ENCODE assay signal across 8 mouse cellular contexts in the genomic region with DNA sequence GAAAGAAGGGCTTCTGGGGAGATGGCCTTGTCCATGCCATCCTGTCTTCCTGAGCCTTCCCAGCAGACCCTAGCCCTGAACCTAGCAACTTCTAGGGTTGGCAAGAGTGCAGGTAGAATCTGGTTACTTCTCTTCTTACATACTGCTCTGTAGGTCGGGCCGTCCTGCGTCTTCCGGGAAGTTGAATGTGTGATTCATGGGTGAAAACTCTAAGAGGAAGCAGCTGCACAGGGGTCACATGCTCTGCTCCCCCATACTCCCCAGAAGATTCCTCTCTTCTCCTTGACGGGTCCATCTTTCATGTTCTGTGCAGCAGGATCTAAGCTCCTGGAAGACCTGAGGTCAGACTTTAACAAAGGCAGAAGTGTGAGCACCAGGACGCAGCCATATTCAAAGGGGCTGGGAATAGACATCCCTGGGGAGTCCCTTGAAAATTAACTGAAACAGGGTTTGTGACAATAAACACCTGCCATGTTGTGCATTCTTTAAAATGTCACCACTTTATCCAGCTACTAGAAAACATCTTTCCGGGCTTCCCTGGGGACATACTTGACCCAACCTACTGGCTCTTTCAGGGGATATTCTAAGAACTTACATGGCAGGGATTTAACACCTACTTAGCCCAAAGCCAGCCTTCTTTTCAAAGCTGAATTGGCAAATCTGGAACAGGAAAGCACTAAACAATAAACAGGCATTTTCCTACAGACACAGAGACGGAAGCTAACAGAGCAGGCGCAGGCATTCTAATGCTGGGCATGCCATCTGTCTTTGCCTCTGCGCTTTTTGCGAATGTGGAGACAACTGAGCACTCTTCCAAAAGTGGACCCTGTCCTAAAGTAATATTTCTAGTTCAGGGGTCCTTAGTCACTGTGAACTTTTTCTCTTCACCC.
DNase-seq lines count a peak whose midpoint lies in the region; ATAC-seq lines count a peak whose summit lies in the region.

No protein-coding gene starts in this region.

- H3K36me3 ChIP-seq in kidney, embryonic 14.5 days (ENCODE audit: control insufficient read depth, insufficient read depth, low read length): no peaks in the 10 kb centered on the region
- H3K36me3 ChIP-seq in embryonic facial prominence, embryonic 11.5 days (replicated peaks; ENCODE audit: control insufficient read depth, insufficient read depth, low read depth, low read length): no peaks in the 10 kb centered on the region
- no peaks in the 10 kb centered on the region for H3K36me3 ChIP-seq in hindbrain, embryonic 11.5 days (ENCODE audit: control insufficient read depth, insufficient read depth, low read length)

- no peak overlapping the region for H3K9ac ChIP-seq in kidney, embryonic 14.5 days (ENCODE audit: low read depth, low read length)
- H3K9ac ChIP-seq in embryonic facial prominence, embryonic 11.5 days (replicated peaks; ENCODE audit: low read length): no peak overlapping the region
- no peak overlapping the region for H3K9ac ChIP-seq in hindbrain, embryonic 11.5 days (ENCODE audit: low read depth, low read length)

- 0 out of 2 replicates have a peak, but pooled peaks cover 3% of the 10 kb centered on the region for H3K4me1 ChIP-seq in kidney, embryonic 14.5 days (ENCODE audit: control insufficient read depth, insufficient read depth, low read length)
- H3K4me1 ChIP-seq in embryonic facial prominence, embryonic 11.5 days (ENCODE audit: control insufficient read depth, insufficient read depth, low read length): no peaks in the 10 kb centered on the region
- H3K4me1 ChIP-seq in hindbrain, embryonic 11.5 days (replicated peaks; ENCODE audit: control insufficient read depth, insufficient read depth, low read length): 0 out of 2 replicates have a peak, but pooled peaks cover 2% of the 10 kb centered on the region

- ATAC-seq in kidney, embryonic 14.5 days (ENCODE audit: low FRiP score, low TSS enrichment): no peak
- no peak for ATAC-seq in embryonic facial prominence, embryonic 11.5 days (replicated peaks; ENCODE audit: insufficient number of reproducible peaks, low FRiP score, low TSS enrichment, low read depth)
- no peak; the same call in 1 of the 2 replicates for ATAC-seq in hindbrain, embryonic 11.5 days (ENCODE audit: low FRiP score)

- 62% methylated on average over 11 of the region's 11 CpGs for WGBS in kidney, embryonic 14.5 days
- WGBS in embryonic facial prominence, embryonic 11.5 days: 75% methylated on average over 11 of the region's 11 CpGs
- 68% methylated on average over 11 of the region's 11 CpGs for WGBS in hindbrain, embryonic 11.5 days

- no peak overlapping the region for H3K4me2 ChIP-seq in kidney, embryonic 14.5 days (replicated peaks; ENCODE audit: low read depth, low read length)
- no peak overlapping the region for H3K4me2 ChIP-seq in embryonic facial prominence, embryonic 11.5 days (ENCODE audit: low read depth, low read length)
- H3K4me2 ChIP-seq in hindbrain, embryonic 11.5 days (replicated peaks; ENCODE audit: low read depth, low read length): no peak overlapping the region

- H3K27me3 ChIP-seq in kidney, embryonic 14.5 days (ENCODE audit: control insufficient read depth, insufficient read depth, low read length): no peaks in the 10 kb centered on the region
- no peaks in the 10 kb centered on the region for H3K27me3 ChIP-seq in embryonic facial prominence, embryonic 11.5 days (ENCODE audit: control insufficient read depth, insufficient read depth, low read length)
- no peaks in the 10 kb centered on the region for H3K27me3 ChIP-seq in hindbrain, embryonic 11.5 days (ENCODE audit: control insufficient read depth, insufficient read depth, low read length)

- DNase-seq in kidney, postnatal 36 days: no peak
- DNase-seq in embryonic facial prominence, embryonic 11.5 days (ENCODE audit: low spot score): no peak
- peak; percentile 12 for DNase-seq in hindbrain, embryonic 11.5 days (ENCODE audit: low spot score)
- peak; percentile 16 for DNase-seq in neural tube, embryonic 10.5 days (ENCODE audit: extremely low spot score, low spot score)
- DNase-seq in frontal cortex, postnatal 10 days (ENCODE audit: low spot score in 2 of 2): no peak
- DNase-seq in cerebellum, adult 18-20 months: no peak
- DNase-seq in cerebellum, adult 11 months: no peak

- no peak overlapping the region for H3K4me3 ChIP-seq in kidney, embryonic 14.5 days (ENCODE audit: low read length)
- H3K4me3 ChIP-seq in embryonic facial prominence, embryonic 11.5 days (ENCODE audit: low read depth, low read length): no peak overlapping the region
- no peak overlapping the region for H3K4me3 ChIP-seq in hindbrain, embryonic 11.5 days (ENCODE audit: low read depth, low read length)

- no peaks in the 10 kb centered on the region for H3K9me3 ChIP-seq in kidney, embryonic 14.5 days (ENCODE audit: control insufficient read depth, low read length)
- no peaks in the 10 kb centered on the region for H3K9me3 ChIP-seq in embryonic facial prominence, embryonic 11.5 days (replicated peaks; ENCODE audit: control insufficient read depth, low read length)
- H3K9me3 ChIP-seq in hindbrain, embryonic 11.5 days (ENCODE audit: control insufficient read depth, low read length): no peaks in the 10 kb centered on the region

- H3K27ac ChIP-seq in kidney, embryonic 14.5 days (ENCODE audit: low read depth, low read length): peak overlapping the region; percentile 10
- H3K27ac ChIP-seq in embryonic facial prominence, embryonic 11.5 days (replicated peaks; ENCODE audit: low read depth, low read length): peak overlapping the region; percentile 28; the same call in 1 of the 2 replicates
- H3K27ac ChIP-seq in hindbrain, embryonic 11.5 days (ENCODE audit: low read depth, low read length): peak overlapping the region; percentile 90

Comparison
In these comparisons a context has a peak if more than half of its experiments do, and no peak if none do; other contexts are left out.
1. H3K27ac ChIP-seq: peak in every context shown above with its lines; median percentile 90 in hindbrain, embryonic 11.5 days; 28 in embryonic facial prominence, embryonic 11.5 days; 10 in kidney, embryonic 14.5 days.
2. DNase-seq: peak in hindbrain, embryonic 11.5 days (single experiment) and neural tube, embryonic 10.5 days (single experiment); none in kidney, postnatal 36 days (0 of 2), embryonic facial prominence, embryonic 11.5 days (single experiment), frontal cortex, postnatal 10 days (0 of 2), cerebellum, adult 18-20 months (0 of 2) and cerebellum, adult 11 months (single experiment).